Mouse (Mus musculus): Measurements from ENCODE around the gene Oog2. TPM values are rescaled to one million over a fixed set of nuclear protein-coding genes. Genes with fewer than 3 reads are reported as not detected.
"Not testable (repeated sequence)": the region's sequence is repeated elsewhere in the genome, so short reads cannot be mapped to it uniquely, and the experiment has no call there.

The Oog2 gene
- total RNA-seq (2017): not detected in 2 replicates

DNA sequence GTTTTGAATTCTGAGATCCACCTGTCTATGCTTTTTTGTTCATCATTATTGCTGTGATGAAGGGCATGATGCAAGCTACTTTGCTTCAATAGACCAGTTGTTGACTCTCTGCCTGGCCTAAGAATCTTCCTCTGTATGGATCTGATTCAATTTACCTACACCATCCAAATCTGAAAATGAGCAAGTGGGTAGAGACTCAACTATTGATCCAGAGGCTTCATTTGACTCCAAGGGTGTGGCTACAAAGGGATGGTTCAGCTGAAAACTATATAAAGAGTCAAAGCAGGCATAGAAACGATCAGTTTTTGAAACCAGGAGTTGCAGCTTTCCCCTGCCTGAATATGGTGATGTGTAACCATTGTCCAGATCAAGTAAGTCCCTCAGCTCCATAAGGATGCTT is at the start of gene Oog2:
TSS of gene Oog2 (plus strand) at position 301 of the 400 bp plus-strand sequence.
- no peak for ATAC-seq (ENCODE audit: extremely low read depth, insufficient number of reproducible peaks, low FRiP score, poor library complexity, severe bottlenecking)

DNA sequence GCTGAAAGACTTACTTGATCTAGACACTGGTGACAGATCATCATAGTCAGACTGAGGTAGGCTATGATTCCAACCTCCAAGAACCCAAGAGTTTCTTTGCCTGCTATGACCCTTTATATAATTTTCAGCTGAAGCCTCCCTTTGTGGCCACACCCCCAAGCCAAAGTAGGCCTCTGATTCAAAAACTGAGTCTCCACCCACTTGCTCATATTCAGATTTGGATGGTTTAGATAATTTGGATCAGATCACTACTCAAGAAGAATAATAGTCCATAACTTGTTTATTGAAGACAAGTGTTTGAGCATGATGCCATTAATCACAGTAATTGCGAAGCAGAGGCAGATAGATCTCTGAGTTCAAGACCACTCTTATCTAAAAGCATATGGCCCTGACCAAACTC is 28.0 kb upstream of the Oog2 start, which contains the start of gene Oog3:
TSS of gene Oog3 (minus strand) at position 101 of the 400 bp plus-strand sequence.
- no peak for ATAC-seq (ENCODE audit: extremely low read depth, insufficient number of reproducible peaks, low FRiP score, poor library complexity, severe bottlenecking)

DNA sequence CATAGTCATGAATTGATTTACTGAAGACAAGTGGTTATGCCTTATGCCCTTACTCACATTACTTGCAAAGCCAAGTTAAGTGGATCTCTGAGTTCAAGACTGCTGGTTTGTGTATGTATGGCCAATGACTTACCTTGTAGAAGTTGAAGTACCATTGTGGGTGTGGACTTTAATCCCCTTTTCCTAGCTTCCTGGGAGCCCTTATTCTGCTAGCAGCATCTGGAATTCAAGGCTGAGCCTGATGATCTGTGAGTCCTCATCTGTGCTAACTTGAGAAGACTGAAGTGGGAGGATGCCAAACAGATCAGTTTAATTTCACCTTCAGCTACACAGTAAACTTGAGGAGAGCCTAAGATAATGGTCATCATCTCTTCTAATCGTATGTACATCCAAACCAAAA is 22.7 kb downstream of the Oog2 start, which contains the start of gene C87977:
TSS of gene C87977 (minus strand) at position 101 of the 400 bp plus-strand sequence.
- ATAC-seq (ENCODE audit: extremely low read depth, insufficient number of reproducible peaks, low FRiP score, poor library complexity, severe bottlenecking): not testable (repeated sequence)

Other genes starting within 250 kb of the Oog2 start
- gene Pramef25, start 239.7 kb upstream of the Oog2 start, total RNA-seq (2017): not detected in 2 replicates
- gene Gm13101, start 223.8 kb upstream of the Oog2 start, total RNA-seq (2017): not detected in 2 replicates
- gene Pramef17, start 196.3 kb upstream of the Oog2 start, total RNA-seq (2017): not detected in 2 replicates
- gene Pramel4, start 131.6 kb upstream of the Oog2 start, total RNA-seq (2017): not detected in 2 replicates
- not detected in 2 replicates for gene Gm13102, start 84.2 kb upstream of the Oog2 start, total RNA-seq (2017)
- gene Oog3, start 28.1 kb upstream of the Oog2 start, total RNA-seq (2017): not detected in 2 replicates
- gene C87977, start 22.6 kb downstream of the Oog2 start, total RNA-seq (2017): not detected in 2 replicates
- not detected in 2 replicates for gene Pramel5, start 89.8 kb downstream of the Oog2 start, total RNA-seq (2017)
- gene Gm13128, start 139.5 kb downstream of the Oog2 start, total RNA-seq (2017): 0.35 TPM in 1 of 2 replicates, not detected in the other
- not detected in 2 replicates for gene Gm13119, start 167.2 kb downstream of the Oog2 start, total RNA-seq (2017)
- not detected in 2 replicates for gene Pramef20, start 187.2 kb downstream of the Oog2 start, total RNA-seq (2017)
- not detected in 2 replicates for gene Pramef12, start 217.7 kb downstream of the Oog2 start, total RNA-seq (2017)
- gene 1700012P22Rik, start 248.1 kb downstream of the Oog2 start, total RNA-seq (2017): not detected in 2 replicates